Mouse (Mus musculus) G1E (cell line): ENCODE data around the gene Cabp4. TPM values are rescaled to one million over a fixed set of nuclear protein-coding genes. Genes with fewer than 3 reads are reported as not detected.

Experiments
- ATAC-seq: 2 replicates; pipeline ENCODE4 v1.8.0; 2016; ENCODE audit warnings: mild to moderate bottlenecking; ENCODE audit not compliant: insufficient number of reproducible peaks, poor library complexity, low FRiP score, severe bottlenecking; ENCODE audit errors: extremely low read depth
- DNase-seq: peaks from one replicate; pipeline ENCODE4 v3.0.0; 2012; ENCODE audit warnings: low spot score
- H3K27me3 ChIP-seq: 2 replicates; pipeline ENCODE4 v1.6.1; 2012; ENCODE audit warnings: mild to moderate bottlenecking, low read length, inconsistent platforms; ENCODE audit not compliant: insufficient read depth
- H3K36me3 ChIP-seq: replicated peaks from 2 replicates; pipeline ENCODE3; 2012; ENCODE audit warnings: mild to moderate bottlenecking, inconsistent platforms
- H3K4me1 ChIP-seq: 2 replicates; pipeline ENCODE4 v1.6.1; 2012; ENCODE audit warnings: low read depth, low read length, inconsistent platforms, mixed read lengths; ENCODE audit not compliant: insufficient read depth
- H3K4me3 ChIP-seq: 2 replicates; pipeline ENCODE4 v1.5.1; 2012; ENCODE audit warnings: low read depth, mild to moderate bottlenecking, inconsistent platforms, low read length, moderate library complexity, mixed read lengths
- H3K9me3 ChIP-seq: replicated peaks from 2 replicates; pipeline ENCODE4 v1.6.1; 2012; ENCODE audit warnings: inconsistent platforms
- CTCF ChIP-seq: IDR thresholded peaks from 2 replicates; pipeline ENCODE4 v1.5.1; 2012; ENCODE audit warnings: low read depth, low read length, inconsistent platforms, mixed read lengths
- GATA1 ChIP-seq: IDR thresholded peaks from 2 replicates; pipeline ENCODE4 v1.6.1; 2012; ENCODE audit warnings: borderline replicate concordance, low read length, inconsistent platforms, mixed read lengths
- GATA2 ChIP-seq: IDR thresholded peaks from 2 replicates; pipeline ENCODE4 v1.6.1; 2012; ENCODE audit warnings: low read depth, low read length, inconsistent platforms, borderline replicate concordance
- POLR2AphosphoS5 ChIP-seq: IDR thresholded peaks from 2 replicates; pipeline ENCODE4 v1.6.1; 2012; ENCODE audit warnings: low read depth, low read length, inconsistent platforms; ENCODE audit not compliant: insufficient replicate concordance
- TAL1 ChIP-seq: conservative IDR thresholded peaks from 2 replicates; pipeline ENCODE4 v1.6.1; 2012; ENCODE audit warnings: low read depth, low read length, inconsistent platforms, mixed read lengths
- polyA plus RNA-seq: library from polyadenylated mRNA; stranded (reverse); fragments of >175 nt; gene quantifications from 2 replicates; pipeline ENCODE4 v1.2.3, GENCODE M21; 2012
- total RNA-seq, 2 experiments: library from RNA; stranded (forward) in 1 of 2; stranded (reverse) in 1 of 2; fragments of 200-1000 nt in 1 of 2; fragments of >200 nt in 1 of 2; fragmentation: Nextera tagmentation in 1 of 2; gene quantifications; 2 replicates each; pipeline ENCODE4 v1.2.3; 2014 to 2017

Cabp4 gene
- total and polyA plus RNA-seq, 3 experiments = 0.03 to 0.75 (median 0.11) TPM

DNA sequence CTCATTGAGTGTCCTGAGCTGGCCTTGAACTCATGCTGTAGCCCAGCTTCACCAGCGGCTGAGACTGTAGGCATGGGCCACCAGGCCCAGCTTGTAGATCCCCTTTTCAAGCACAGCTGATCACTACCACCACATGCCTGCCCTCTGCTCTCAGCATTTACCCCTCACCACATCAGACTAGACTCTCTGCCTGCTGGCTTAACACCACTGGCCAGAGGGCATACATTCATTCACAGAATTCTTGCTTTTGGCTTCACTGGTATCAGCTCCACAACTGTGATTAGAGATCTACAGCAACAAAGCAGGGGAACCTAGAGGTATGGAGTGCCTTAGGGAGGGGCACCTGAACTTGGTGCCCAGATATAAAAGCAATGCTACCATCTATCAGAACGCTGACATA lies 23.3 kb downstream of the Cabp4 start:
- Histone ChIP-seq H3K27me3 (no peaks in the 10 kb centered on the region), H3K9me3 (no peaks in the 10 kb centered on the region), H3K4me1 (peaks cover 64% of the 10 kb centered on the region), H3K36me3 (peaks cover 39% of the 10 kb centered on the region), H3K4me3 (peak overlapping the region; percentile 73; the same call in 1 of the 2 replicates)
- no peak for DNase-seq
- TF ChIP-seq GATA1 (no peak), CTCF (no peak), GATA2 (no peak), TAL1 (no peak), POLR2AphosphoS5 (no peak)
- ATAC-seq = no peak

DNA sequence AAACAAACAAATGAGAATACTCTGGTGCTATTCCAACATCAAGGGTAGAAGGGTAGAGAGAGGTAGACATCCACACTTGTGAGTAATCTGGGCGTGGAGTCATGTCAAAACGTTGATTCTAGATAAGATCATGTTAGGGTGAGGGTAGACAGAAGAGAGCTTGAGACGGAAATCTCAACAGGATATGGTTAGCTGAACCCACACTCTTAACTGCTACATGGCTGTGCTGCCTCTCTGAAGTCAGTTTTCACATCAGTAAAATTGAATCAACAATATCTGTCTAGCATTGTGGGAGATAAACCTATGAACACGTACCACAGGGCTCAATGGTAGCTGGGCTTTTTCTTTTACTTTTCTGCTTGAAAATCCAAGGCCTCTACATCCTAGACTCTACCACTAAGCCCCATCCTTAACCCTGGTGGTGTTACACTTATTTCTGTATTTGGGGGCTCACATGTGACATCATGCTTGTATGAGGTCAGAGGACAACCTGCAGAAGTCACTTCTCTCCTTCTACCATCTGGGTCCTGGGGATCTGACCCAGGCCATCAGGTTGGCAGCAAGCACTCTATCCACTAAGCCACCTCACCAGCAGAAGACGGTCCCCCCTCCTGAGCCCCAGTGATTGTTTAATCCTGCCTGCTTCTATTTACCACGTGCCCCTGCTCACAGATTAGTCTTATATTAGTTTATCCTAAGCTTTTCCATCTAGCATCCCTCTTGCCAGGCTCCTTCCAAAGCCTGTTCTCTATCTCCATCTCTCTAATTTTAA lies 23.9 kb downstream of the Cabp4 start:
- TF ChIP-seq CTCF (no peak), GATA1 (no peak), TAL1 (no peak), POLR2AphosphoS5 (no peak), GATA2 (no peak)
- ATAC-seq (no peak), DNase-seq (no peak)
- Histone ChIP-seq H3K9me3 (no peaks in the 10 kb centered on the region), H3K4me3 (peak overlapping the region; percentile 73; the same call in 1 of the 2 replicates), H3K4me1 (peaks cover 64% of the 10 kb centered on the region), H3K36me3 (peaks cover 45% of the 10 kb centered on the region), H3K27me3 (no peaks in the 10 kb centered on the region)

DNA sequence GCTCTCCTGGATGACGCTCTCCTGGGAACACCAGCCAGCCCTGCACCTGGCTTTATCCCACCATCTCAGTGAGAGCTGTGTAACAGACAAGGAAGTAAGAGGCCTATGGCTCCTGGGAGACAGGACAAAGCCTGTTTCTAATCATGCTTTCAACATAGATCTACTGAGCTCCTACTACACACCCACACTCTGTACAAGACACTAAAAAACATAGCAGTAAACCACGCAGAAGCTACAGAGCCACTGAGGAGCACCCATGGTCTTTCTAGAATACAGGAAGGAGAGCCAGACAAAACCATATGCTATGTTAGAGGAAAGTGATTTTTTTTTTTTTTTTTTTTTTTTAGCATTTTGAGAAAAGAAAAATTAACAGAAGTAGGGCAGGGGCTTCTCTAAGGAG lies 25.5 kb downstream of the Cabp4 start:
- H3K36me3 ChIP-seq = peaks cover 58% of the 10 kb centered on the region
- TF ChIP-seq POLR2AphosphoS5 (no peak), CTCF (no peak), TAL1 (no peak), GATA2 (no peak), GATA1 (no peak)

DNA sequence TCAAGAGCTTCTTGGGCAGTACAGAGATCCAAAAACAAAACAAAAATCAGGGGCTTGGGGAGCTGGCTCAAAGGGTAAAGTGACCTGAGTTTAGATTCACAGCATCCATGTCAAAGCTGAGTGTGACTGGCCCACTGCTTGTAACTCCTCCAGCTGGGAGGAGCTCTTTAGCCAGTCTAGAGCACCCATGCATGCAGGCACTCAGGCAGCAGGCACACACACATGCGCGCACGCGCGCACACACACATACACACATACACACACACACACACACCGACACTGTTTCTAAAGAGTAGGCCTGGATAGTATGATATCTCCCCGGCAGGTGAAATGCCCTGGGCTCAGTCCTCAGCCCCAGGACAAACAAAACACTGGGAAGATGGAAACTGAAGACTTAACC lies 26.8 kb downstream of the Cabp4 start:
- Histone ChIP-seq H3K9me3 (no peaks in the 10 kb centered on the region), H3K36me3 (peaks cover 72% of the 10 kb centered on the region), H3K4me1 (peaks cover 62% of the 10 kb centered on the region), H3K27me3 (no peaks in the 10 kb centered on the region), H3K4me3 (no peak overlapping the region)
- ATAC-seq = no peak
- TF ChIP-seq GATA2 (no peak), CTCF (no peak), GATA1 (no peak), POLR2AphosphoS5 (no peak), TAL1 (no peak)
- no peak for DNase-seq

More for the DNA sequence above, 25.5 kb downstream of the Cabp4 start:
- no peak for DNase-seq
- no peak for ATAC-seq
- Histone ChIP-seq H3K4me3 (no peak overlapping the region), H3K4me1 (peaks cover 64% of the 10 kb centered on the region), H3K9me3 (no peaks in the 10 kb centered on the region), H3K27me3 (no peaks in the 10 kb centered on the region)

- no peak for DNase-seq
- no peak overlapping the region for H3K4me3 ChIP-seq
- no peak for TF ChIP-seq CTCF
- no peak for TF ChIP-seq TAL1
- TF ChIP-seq GATA2 = no peak
- TF ChIP-seq GATA1 = no peak
- TF ChIP-seq POLR2AphosphoS5 = no peak
- peaks cover 52% of the 10 kb centered on the region for H3K4me1 ChIP-seq
- H3K9me3 ChIP-seq = no peaks in the 10 kb centered on the region
- no peaks in the 10 kb centered on the region for H3K27me3 ChIP-seq
- no peak for ATAC-seq
- H3K36me3 ChIP-seq = peaks cover 84% of the 10 kb centered on the region
These were observed 28.0 kb downstream of the Cabp4 start for GRCm38 (mm10) chr19:4115816-4116215.

- ATAC-seq (no peak), DNase-seq (no peak)
- peaks cover 88% of the 10 kb centered on the region for H3K36me3 ChIP-seq
- no peaks in the 10 kb centered on the region for H3K9me3 ChIP-seq
- peaks cover 49% of the 10 kb centered on the region for H3K4me1 ChIP-seq
- TF ChIP-seq CTCF = no peak
- no peak for TF ChIP-seq GATA1
- no peak for TF ChIP-seq GATA2
- no peak for TF ChIP-seq POLR2AphosphoS5
- no peak for TF ChIP-seq TAL1
- no peaks in the 10 kb centered on the region for H3K27me3 ChIP-seq
- peak overlapping the region; percentile 17; the same call in 1 of the 2 replicates for H3K4me3 ChIP-seq
These were observed 28.7 kb downstream of the Cabp4 start for GRCm38 (mm10) chr19:4115144-4115543.
